Mouse (Mus musculus): ENCODE results near the gene Chchd4. TPM values are rescaled to one million over a fixed set of nuclear protein-coding genes. Genes with fewer than 3 reads are reported as not detected.
A peak's percentile ranks its signal among the peaks of the same experiment; 100 is the strongest.
"Not testable (repeated sequence)": the region's sequence is repeated elsewhere in the genome, so short reads cannot be mapped to it uniquely, and the experiment has no call there.

Gene Chchd4
- polyA plus RNA-seq, 1 experiment from 2014 or later: 43.2 TPM

GRCm38 (mm10) chr6:91483371-91483770 lies 10.0 kb upstream of the Chchd4 start:
- no peak overlapping the region for H3K4me3 ChIP-seq (ENCODE audit: low read length)
- no peak overlapping the region for H3K9ac ChIP-seq (ENCODE audit: low read depth, low read length)
- H3K27ac ChIP-seq (ENCODE audit: low read length): no peak overlapping the region
- no peaks in the 10 kb centered on the region for H3K4me1 ChIP-seq (ENCODE audit: control insufficient read depth, insufficient read depth, low read length)
- no peak for ATAC-seq
- 96% methylated on average over 2 of the region's 2 CpGs for WGBS
- no peaks in the 10 kb centered on the region for H3K27me3 ChIP-seq (replicated peaks; ENCODE audit: control insufficient read depth, insufficient read depth, low read length)
- H3K36me3 ChIP-seq (ENCODE audit: control insufficient read depth, insufficient read depth, low read length): peaks cover 34% of the 10 kb centered on the region
- H3K4me2 ChIP-seq (ENCODE audit: low read depth, low read length): no peak overlapping the region
- no peaks in the 10 kb centered on the region for H3K9me3 ChIP-seq (ENCODE audit: control insufficient read depth, low read length)

GRCm38 (mm10) chr6:91476541-91476940 lies 3.2 kb upstream of the Chchd4 start:
- 88% methylated on average over 2 of the region's 2 CpGs for WGBS
- Histone ChIP-seq H3K4me3 (ENCODE audit: low read length) (no peak overlapping the region), H3K9me3 (ENCODE audit: control insufficient read depth, low read length) (no peaks in the 10 kb centered on the region), H3K27me3 (replicated peaks; ENCODE audit: control insufficient read depth, insufficient read depth, low read length) (no peaks in the 10 kb centered on the region), H3K36me3 (ENCODE audit: control insufficient read depth, insufficient read depth, low read length) (peaks cover 23% of the 10 kb centered on the region), H3K9ac (ENCODE audit: low read depth, low read length) (no peak overlapping the region), H3K4me1 (ENCODE audit: control insufficient read depth, insufficient read depth, low read length) (peaks cover 19% of the 10 kb centered on the region), H3K27ac (ENCODE audit: low read length) (no peak overlapping the region), H3K4me2 (ENCODE audit: low read depth, low read length) (no peak overlapping the region)
- ATAC-seq: no peak

GRCm38 (mm10) chr6:91474441-91475190 lies 1.3 kb upstream of the Chchd4 start:
- H3K9ac ChIP-seq (ENCODE audit: low read depth, low read length): peak overlapping the region; percentile 76
- H3K4me2 ChIP-seq (ENCODE audit: low read depth, low read length): peak overlapping the region; percentile 78
- H3K27ac ChIP-seq (ENCODE audit: low read length): 0 out of 2 replicates have a peak overlapping the region, but pooled peaks have one; percentile 72
- peak; percentile 17 for ATAC-seq
- peaks cover 19% of the 10 kb centered on the region for H3K4me1 ChIP-seq (ENCODE audit: control insufficient read depth, insufficient read depth, low read length)
- no peaks in the 10 kb centered on the region for H3K9me3 ChIP-seq (ENCODE audit: control insufficient read depth, low read length)
- peaks cover 14% of the 10 kb centered on the region for H3K36me3 ChIP-seq (ENCODE audit: control insufficient read depth, insufficient read depth, low read length)
- H3K27me3 ChIP-seq (replicated peaks; ENCODE audit: control insufficient read depth, insufficient read depth, low read length): no peaks in the 10 kb centered on the region
- H3K4me3 ChIP-seq (ENCODE audit: low read length): peak overlapping the region; percentile 77
- WGBS: 47% methylated on average over 9 of the region's 9 CpGs

- WGBS: 0% methylated on average over 27 of the region's 27 CpGs
- H3K36me3 ChIP-seq (ENCODE audit: control insufficient read depth, insufficient read depth, low read length): peaks cover 10% of the 10 kb centered on the region
- ATAC-seq: peak; percentile 49
- H3K27ac ChIP-seq (ENCODE audit: low read length): peak overlapping the region; percentile 72
- H3K4me1 ChIP-seq (ENCODE audit: control insufficient read depth, insufficient read depth, low read length): peaks cover 19% of the 10 kb centered on the region
- H3K4me2 ChIP-seq (ENCODE audit: low read depth, low read length): peak overlapping the region; percentile 78
- H3K4me3 ChIP-seq (ENCODE audit: low read length): peak overlapping the region; percentile 77
- H3K27me3 ChIP-seq (replicated peaks; ENCODE audit: control insufficient read depth, insufficient read depth, low read length): no peaks in the 10 kb centered on the region
- H3K9ac ChIP-seq (ENCODE audit: low read depth, low read length): peak overlapping the region; percentile 76
- H3K9me3 ChIP-seq (ENCODE audit: control insufficient read depth, low read length): no peaks in the 10 kb centered on the region
Observed at GRCm38 (mm10) chr6:91473805-91474440, 577 bp upstream of the Chchd4 start.

- H3K4me1 ChIP-seq (ENCODE audit: control insufficient read depth, insufficient read depth, low read length): peaks cover 19% of the 10 kb centered on the region
- ATAC-seq: no peak
- peak overlapping the region; percentile 72 for H3K4me2 ChIP-seq (ENCODE audit: low read depth, low read length)
- H3K27me3 ChIP-seq (replicated peaks; ENCODE audit: control insufficient read depth, insufficient read depth, low read length): no peaks in the 10 kb centered on the region
- peak overlapping the region; percentile 88 for H3K9ac ChIP-seq (ENCODE audit: low read depth, low read length)
- WGBS: 22% methylated on average over 6 of the region's 6 CpGs
- 0 out of 2 replicates have a peak, but pooled peaks cover 3% of the 10 kb centered on the region for H3K36me3 ChIP-seq (ENCODE audit: control insufficient read depth, insufficient read depth, low read length)
- peak overlapping the region; percentile 83 for H3K27ac ChIP-seq (ENCODE audit: low read length)
- H3K9me3 ChIP-seq (ENCODE audit: control insufficient read depth, low read length): no peaks in the 10 kb centered on the region
- peak overlapping the region; percentile 77 for H3K4me3 ChIP-seq (ENCODE audit: low read length)
Observed at GRCm38 (mm10) chr6:91472319-91472718, 1.0 kb downstream of the Chchd4 start.

GRCm38 (mm10) chr6:91471427-91471826 lies 1.9 kb downstream of the Chchd4 start:
- not testable (repeated sequence) for H3K9ac ChIP-seq (ENCODE audit: low read depth, low read length); H3K4me3 ChIP-seq (ENCODE audit: low read length); H3K27me3 ChIP-seq (replicated peaks; ENCODE audit: control insufficient read depth, insufficient read depth, low read length); H3K36me3 ChIP-seq (ENCODE audit: control insufficient read depth, insufficient read depth, low read length); H3K27ac ChIP-seq (ENCODE audit: low read length); H3K9me3 ChIP-seq (ENCODE audit: control insufficient read depth, low read length); ATAC-seq
- Histone ChIP-seq H3K4me1 (ENCODE audit: control insufficient read depth, insufficient read depth, low read length) (peaks cover 19% of the 10 kb centered on the region), H3K4me2 (ENCODE audit: low read depth, low read length) (peak overlapping the region; percentile 72)
- WGBS: 93% methylated on average over 3 of the region's 3 CpGs

- Histone ChIP-seq H3K9ac (ENCODE audit: low read depth, low read length) (no peak overlapping the region), H3K36me3 (ENCODE audit: control insufficient read depth, insufficient read depth, low read length) (0 out of 2 replicates have a peak, but pooled peaks cover 9% of the 10 kb centered on the region)
- 83% methylated on average over 2 of the region's 2 CpGs for WGBS
Observed at GRCm38 (mm10) chr6:91470712-91471111, 2.6 kb downstream of the Chchd4 start.

GRCm38 (mm10) chr6:91467106-91467505 lies 6.2 kb downstream of the Chchd4 start:
- H3K4me1 ChIP-seq (ENCODE audit: control insufficient read depth, insufficient read depth, low read length): peaks cover 5% of the 10 kb centered on the region; the same call in 1 of the 2 replicates
- WGBS: 79% methylated on average over 1 of the region's 1 CpGs
- H3K36me3 ChIP-seq (ENCODE audit: control insufficient read depth, insufficient read depth, low read length): peaks cover 13% of the 10 kb centered on the region; the same call in 1 of the 2 replicates
- H3K9ac ChIP-seq (ENCODE audit: low read depth, low read length): no peak overlapping the region
- no peak overlapping the region for H3K4me3 ChIP-seq (ENCODE audit: low read length)
- no peak overlapping the region for H3K27ac ChIP-seq (ENCODE audit: low read length)
- no peaks in the 10 kb centered on the region for H3K27me3 ChIP-seq (replicated peaks; ENCODE audit: control insufficient read depth, insufficient read depth, low read length)
- ATAC-seq: no peak
- H3K4me2 ChIP-seq (ENCODE audit: low read depth, low read length): no peak overlapping the region
- H3K9me3 ChIP-seq (ENCODE audit: control insufficient read depth, low read length): no peaks in the 10 kb centered on the region

More at GRCm38 (mm10) chr6:91470712-91471111, 2.6 kb downstream of the Chchd4 start:
- H3K4me2 ChIP-seq (ENCODE audit: low read depth, low read length): no peak overlapping the region
- no peaks in the 10 kb centered on the region for H3K9me3 ChIP-seq (ENCODE audit: control insufficient read depth, low read length)
- H3K4me3 ChIP-seq (ENCODE audit: low read length): no peak overlapping the region
- peaks cover 19% of the 10 kb centered on the region for H3K4me1 ChIP-seq (ENCODE audit: control insufficient read depth, insufficient read depth, low read length)
- no peak overlapping the region for H3K27ac ChIP-seq (ENCODE audit: low read length)
- no peaks in the 10 kb centered on the region for H3K27me3 ChIP-seq (replicated peaks; ENCODE audit: control insufficient read depth, insufficient read depth, low read length)
- ATAC-seq: no peak

GRCm38 (mm10) chr6:91465756-91466155 lies 7.6 kb downstream of the Chchd4 start:
- Histone ChIP-seq H3K9ac (ENCODE audit: low read depth, low read length) (no peak overlapping the region), H3K4me2 (ENCODE audit: low read depth, low read length) (no peak overlapping the region), H3K27ac (ENCODE audit: low read length) (no peak overlapping the region), H3K36me3 (ENCODE audit: control insufficient read depth, insufficient read depth, low read length) (peaks cover 11% of the 10 kb centered on the region; the same call in 1 of the 2 replicates), H3K4me1 (ENCODE audit: control insufficient read depth, insufficient read depth, low read length) (no peaks in the 10 kb centered on the region), H3K4me3 (ENCODE audit: low read length) (no peak overlapping the region), H3K9me3 (ENCODE audit: control insufficient read depth, low read length) (no peaks in the 10 kb centered on the region), H3K27me3 (replicated peaks; ENCODE audit: control insufficient read depth, insufficient read depth, low read length) (no peaks in the 10 kb centered on the region)
- ATAC-seq: peak; percentile 68
- 74% methylated on average over 2 of the region's 2 CpGs for WGBS
